Mouse (Mus musculus) adrenal gland, postnatal 36 days (tissue): ENCODE measurements at regions not wholly inside any gene's neighbourhood (a gene's known extent, or its start where the extent isn't known, plus 50 kb on each side); places are given as distances from the start of the nearest gene placed in this dataset.

Experiments used
- DNase-seq, 2 experiments: peaks; one replicate each; pipeline ENCODE4 v3.0.0; 2021; ENCODE audit warnings: mixed read lengths in 1 of 2

- peak; percentile 7 to 19 for DNase-seq
Measured at GRCm38 (mm10) chr6:43021967-43022366, 73.1 kb downstream of the Olfr444 start.
